Mouse (Mus musculus) liver, embryonic 12.5 days (tissue): ENCODE results near the gene Zdhhc19. TPM values are rescaled to one million over a fixed set of nuclear protein-coding genes. Genes with fewer than 3 reads are reported as not detected.

Source experiments
- ATAC-seq: fragments of 200-750 bp; cut with Nextera tagmentation; 2 replicates; pipeline ENCODE4 v1.8.0; 2017; ENCODE audit warnings: moderate number of reproducible peaks, mild to moderate bottlenecking, moderate library complexity
- H3K27ac ChIP-seq: fragments of 300-500 bp; sonication (generic); 2 replicates; pipeline ENCODE4 v1.5.1; 2016; ENCODE audit warnings: mild to moderate bottlenecking
- H3K27me3 ChIP-seq: fragments of 300-500 bp; sonication (generic); replicated peaks from 2 replicates; pipeline ENCODE4 v1.6.1; 2016; ENCODE audit warnings: mild to moderate bottlenecking, moderate library complexity
- H3K36me3 ChIP-seq: fragments of 300-500 bp; sonication (generic); 2 replicates; pipeline ENCODE4 v1.6.1; 2016; ENCODE audit warnings: mild to moderate bottlenecking, moderate library complexity
- H3K4me1 ChIP-seq: fragments of 300-500 bp; sonication (generic); 2 replicates; pipeline ENCODE4 v1.6.1; 2016
- H3K4me2 ChIP-seq: fragments of 300-500 bp; sonication (generic); 2 replicates; pipeline ENCODE4 v1.6.1; 2016; ENCODE audit warnings: mild to moderate bottlenecking, moderate library complexity
- H3K4me3 ChIP-seq: fragments of 300-500 bp; sonication (generic); 2 replicates; pipeline ENCODE4 v1.5.1; 2016; ENCODE audit warnings: mild to moderate bottlenecking, moderate library complexity
- H3K9ac ChIP-seq: fragments of 300-500 bp; sonication (generic); 2 replicates; pipeline ENCODE4 v1.6.1; 2016; ENCODE audit warnings: mild to moderate bottlenecking, moderate library complexity
- H3K9me3 ChIP-seq: fragments of 300-500 bp; sonication (generic); replicated peaks from 2 replicates; pipeline ENCODE4 v1.6.1; 2016; ENCODE audit warnings: mild to moderate bottlenecking, moderate library complexity
- WGBS: fragments of 180-500 bp; shearing (Covaris S2); methylation state at CpG from one replicate; pipeline ENCODE4 v1.1.7; 2016; ENCODE audit not compliant: insufficient replicate concordance; 5-methylcytosine and 5-hydroxymethylcytosine counted together
- polyA plus RNA-seq: library from polyadenylated mRNA; unstranded; fragments of >200 nt; fragmentation: Nextera tagmentation; extraction: Ambion mirVana; gene quantifications from 2 replicates; pipeline ENCODE4 v1.2.1, GENCODE M21; 2016

Gene Zdhhc19
- polyA plus RNA-seq, 1 experiment from 2014 or later: not detected

DNA sequence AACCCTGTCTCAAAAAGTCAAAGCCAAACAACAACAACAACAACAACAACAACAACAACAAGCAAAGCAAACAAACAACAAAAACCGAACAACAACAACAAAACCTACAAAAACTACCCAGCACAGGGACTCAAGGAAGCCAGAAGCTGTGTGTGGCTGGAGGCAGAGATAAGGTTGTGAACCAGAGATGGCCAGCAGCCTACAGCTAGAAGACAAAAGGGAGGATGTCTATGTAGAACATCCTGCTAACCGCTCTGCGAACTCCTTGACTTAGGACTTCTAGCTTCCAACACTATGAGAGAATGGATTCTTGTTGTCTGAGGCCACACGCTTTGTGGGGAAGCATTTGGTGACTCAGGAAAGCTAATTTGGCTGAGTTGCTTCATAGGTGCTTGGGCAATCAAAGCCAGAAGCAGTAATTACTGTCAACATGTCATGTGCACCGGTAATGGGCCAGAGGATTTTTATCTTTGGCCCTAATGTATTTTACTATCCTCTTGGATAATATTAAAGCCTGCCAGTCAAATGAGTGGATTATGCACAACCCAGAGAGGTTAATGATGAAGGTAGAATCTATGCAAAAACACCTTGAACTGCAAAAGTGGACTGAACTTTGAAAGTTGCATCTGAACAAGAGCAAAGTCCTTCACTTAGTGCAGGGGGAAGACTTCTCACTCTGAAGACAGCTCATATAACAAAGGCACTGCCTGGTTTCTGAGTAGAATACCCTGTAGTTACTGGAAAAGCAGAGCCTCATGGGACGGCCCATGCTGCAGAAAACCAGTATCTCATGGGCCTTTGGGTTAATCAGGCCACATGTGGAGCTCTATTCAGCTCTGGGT is 45.5 kb downstream of the Zdhhc19 start:
- no peaks in the 10 kb centered on the region; the same call in 1 of the 2 replicates for H3K9me3 ChIP-seq
- H3K36me3 ChIP-seq: no peaks in the 10 kb centered on the region
- H3K27me3 ChIP-seq: 0 out of 2 replicates have a peak, but pooled peaks cover 6% of the 10 kb centered on the region
- peak overlapping the region; percentile 54 for H3K9ac ChIP-seq
- no peak overlapping the region for H3K4me3 ChIP-seq
- H3K27ac ChIP-seq: peak overlapping the region; percentile 84
- H3K4me2 ChIP-seq: no peak overlapping the region
- WGBS: 46% methylated on average over 6 of the region's 6 CpGs
- H3K4me1 ChIP-seq: peaks cover 68% of the 10 kb centered on the region
- peak; percentile 77 for ATAC-seq

DNA sequence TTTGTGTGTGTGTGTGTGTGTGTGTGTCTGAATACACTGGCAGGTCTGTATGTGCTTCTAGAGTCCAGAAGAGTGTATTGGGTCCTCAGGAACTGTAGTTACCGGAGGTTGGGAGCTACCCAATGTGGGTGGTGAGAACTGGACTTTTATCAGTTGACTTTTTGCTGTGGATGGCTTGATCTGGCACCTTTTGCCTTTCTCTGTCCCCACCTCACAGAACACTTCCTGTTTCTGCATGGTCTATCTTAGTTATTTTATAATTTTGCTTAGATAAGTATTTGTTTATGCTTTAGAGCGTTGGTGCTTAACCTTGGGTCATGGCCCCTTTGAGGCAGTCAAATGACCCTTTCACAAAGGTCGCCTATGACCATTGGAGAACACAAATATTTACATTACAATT is 47.4 kb downstream of the Zdhhc19 start:
- H3K4me2 ChIP-seq: no peak overlapping the region
- no peaks in the 10 kb centered on the region; the same call in 1 of the 2 replicates for H3K9me3 ChIP-seq
- no peaks in the 10 kb centered on the region for H3K36me3 ChIP-seq
- 0 out of 2 replicates have a peak, but pooled peaks cover 8% of the 10 kb centered on the region for H3K27me3 ChIP-seq
- no peak overlapping the region for H3K4me3 ChIP-seq
- 66% methylated on average over 3 of the region's 3 CpGs for WGBS
- H3K9ac ChIP-seq: no peak overlapping the region
- no peak for ATAC-seq
- H3K27ac ChIP-seq: no peak overlapping the region
- H3K4me1 ChIP-seq: peaks cover 67% of the 10 kb centered on the region

DNA sequence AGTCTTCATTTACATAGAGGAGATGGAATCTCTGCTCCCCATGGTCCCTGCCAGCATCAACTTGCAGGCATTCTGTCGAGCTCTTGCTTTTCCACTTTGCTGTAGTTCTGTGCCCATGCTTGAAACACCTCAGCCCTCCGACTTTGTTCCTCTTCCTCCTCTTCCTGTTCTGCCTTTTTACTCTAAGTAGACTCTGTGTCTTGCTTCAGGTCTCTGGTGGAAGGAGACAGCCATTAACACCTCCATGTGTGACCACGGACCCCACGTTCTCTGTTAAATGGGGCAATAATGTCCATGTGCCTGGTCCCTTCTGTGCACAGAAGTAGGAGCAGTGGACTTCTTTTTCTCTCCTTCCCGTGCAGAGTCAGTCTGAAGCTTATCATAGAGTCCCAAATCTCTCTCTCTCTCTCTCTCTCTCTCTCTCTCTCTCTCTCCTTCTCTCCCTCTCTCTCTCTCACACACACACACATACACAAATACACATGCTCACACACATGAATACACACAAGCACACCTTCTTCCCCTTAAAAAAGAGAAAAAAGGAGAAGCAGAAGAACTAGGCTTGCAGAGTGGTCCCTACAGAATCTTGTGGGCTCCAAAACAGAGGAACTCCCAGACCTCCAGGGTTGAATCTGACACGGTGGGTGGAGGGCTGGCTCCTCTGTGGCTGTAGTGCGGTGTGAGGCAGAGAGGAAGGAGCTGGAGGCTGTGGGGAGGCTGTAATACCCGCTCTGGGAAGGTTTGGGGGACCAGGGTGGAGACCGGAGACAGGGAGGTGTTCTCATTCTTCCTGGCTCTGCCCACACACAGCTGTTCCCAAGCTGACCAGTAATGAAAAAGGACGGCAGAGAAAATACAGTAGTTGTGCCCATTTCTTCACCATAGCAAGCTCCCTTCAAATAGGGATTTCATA is 51.3 kb downstream of the Zdhhc19 start:
- Histone ChIP-seq H3K9ac (peak overlapping the region; percentile 52), H3K4me1 (peaks cover 42% of the 10 kb centered on the region), H3K4me2 (peak overlapping the region; percentile 42), H3K27me3 (0 out of 2 replicates have a peak, but pooled peaks cover 8% of the 10 kb centered on the region), H3K9me3 (peaks cover 2% of the 10 kb centered on the region; the same call in 1 of the 2 replicates), H3K27ac (peak overlapping the region; percentile 68), H3K4me3 (no peak overlapping the region), H3K36me3 (no peaks in the 10 kb centered on the region)
- ATAC-seq: peak; percentile 50; the same call in 1 of the 2 replicates
- 20% methylated on average over 10 of the region's 10 CpGs for WGBS

DNA sequence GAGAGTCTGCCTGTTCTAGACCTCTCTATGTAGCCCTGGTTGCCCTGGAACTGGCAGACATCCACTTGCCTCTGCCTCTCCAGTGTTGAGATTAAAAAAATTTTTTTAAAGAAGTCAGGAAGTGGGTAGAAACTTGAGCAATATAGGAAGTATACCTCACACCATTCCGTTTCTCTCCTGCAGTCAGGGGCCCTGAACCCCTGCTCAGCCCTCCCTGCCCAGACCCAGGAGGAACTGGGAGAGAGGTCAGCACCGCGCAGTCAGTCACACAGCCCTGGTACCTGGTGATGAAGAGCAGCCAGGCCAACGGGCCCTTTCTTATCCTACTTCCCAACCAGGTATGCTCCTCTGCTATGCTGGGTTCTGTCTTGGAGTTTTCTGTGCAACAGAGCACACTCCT is 54.0 kb downstream of the Zdhhc19 start:
- H3K27ac ChIP-seq: peak overlapping the region; percentile 33; the same call in 1 of the 2 replicates
- no peak overlapping the region for H3K4me2 ChIP-seq
- H3K4me1 ChIP-seq: peaks cover 31% of the 10 kb centered on the region
- no peak overlapping the region for H3K4me3 ChIP-seq
- 32% methylated on average over 4 of the region's 4 CpGs for WGBS
- no peaks in the 10 kb centered on the region for H3K36me3 ChIP-seq
- H3K9me3 ChIP-seq: 0 out of 2 replicates have a peak, but pooled peaks cover 2% of the 10 kb centered on the region
- H3K9ac ChIP-seq: no peak overlapping the region
- 0 out of 2 replicates have a peak, but pooled peaks cover 8% of the 10 kb centered on the region for H3K27me3 ChIP-seq
- no peak for ATAC-seq

DNA sequence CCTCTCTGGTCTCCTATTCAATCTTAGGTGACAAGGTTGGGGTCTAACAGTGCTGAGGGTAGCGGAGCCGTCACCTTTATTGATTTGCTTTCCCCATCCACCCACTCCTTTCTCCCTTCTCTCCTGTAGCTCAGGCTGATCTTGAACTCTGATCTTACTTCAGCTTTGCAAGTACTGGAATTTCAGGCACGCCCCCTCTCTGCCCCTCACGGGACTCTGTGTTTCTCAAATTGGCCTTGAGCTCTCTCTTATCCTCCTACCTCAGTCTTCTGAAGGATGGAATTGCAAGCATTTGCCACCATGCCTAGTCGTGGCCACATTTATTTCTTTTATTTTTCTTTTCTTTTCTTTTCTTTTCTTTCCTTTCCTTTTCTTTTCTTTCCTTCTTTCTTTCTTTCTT is 54.4 kb downstream of the Zdhhc19 start:
- Histone ChIP-seq H3K4me2 (no peak overlapping the region), H3K4me3 (no peak overlapping the region), H3K9me3 (0 out of 2 replicates have a peak, but pooled peaks cover 2% of the 10 kb centered on the region), H3K27me3 (peaks cover 9% of the 10 kb centered on the region; the same call in 1 of the 2 replicates), H3K36me3 (no peaks in the 10 kb centered on the region), H3K9ac (no peak overlapping the region), H3K4me1 (peaks cover 31% of the 10 kb centered on the region), H3K27ac (peak overlapping the region; percentile 33; the same call in 1 of the 2 replicates)
- WGBS: 71% methylated on average over 5 of the region's 5 CpGs
- ATAC-seq: no peak

DNA sequence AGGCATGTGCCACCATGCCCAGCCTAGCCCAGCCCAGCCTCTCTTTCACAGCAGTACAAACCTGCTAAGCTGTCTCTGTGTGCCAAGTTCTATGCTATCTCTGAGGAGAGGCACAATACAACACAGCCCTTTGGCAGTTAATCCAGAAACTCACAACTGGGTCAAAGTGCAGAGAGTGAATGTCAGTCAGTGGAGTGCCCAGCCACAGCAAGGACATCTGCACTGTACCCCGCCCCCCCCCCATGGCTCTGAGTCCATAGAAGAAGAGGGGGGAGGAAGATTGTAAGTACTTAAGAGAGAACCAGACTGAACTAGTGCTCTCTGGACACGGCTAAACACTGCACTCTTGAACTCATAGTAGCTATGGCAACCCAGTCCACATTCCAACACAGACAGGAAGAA is 55.3 kb downstream of the Zdhhc19 start:
- 0 out of 2 replicates have a peak, but pooled peaks cover 2% of the 10 kb centered on the region for H3K9me3 ChIP-seq
- H3K36me3 ChIP-seq: no peaks in the 10 kb centered on the region
- H3K9ac ChIP-seq: no peak overlapping the region
- WGBS: 52% methylated on average over 2 of the region's 2 CpGs
- no peak overlapping the region for H3K4me3 ChIP-seq
- no peak overlapping the region for H3K4me2 ChIP-seq
- 0 out of 2 replicates have a peak overlapping the region, but pooled peaks have one; percentile 27 for H3K27ac ChIP-seq
- ATAC-seq: no peak
- peaks cover 31% of the 10 kb centered on the region for H3K4me1 ChIP-seq
- H3K27me3 ChIP-seq: peaks cover 14% of the 10 kb centered on the region

DNA sequence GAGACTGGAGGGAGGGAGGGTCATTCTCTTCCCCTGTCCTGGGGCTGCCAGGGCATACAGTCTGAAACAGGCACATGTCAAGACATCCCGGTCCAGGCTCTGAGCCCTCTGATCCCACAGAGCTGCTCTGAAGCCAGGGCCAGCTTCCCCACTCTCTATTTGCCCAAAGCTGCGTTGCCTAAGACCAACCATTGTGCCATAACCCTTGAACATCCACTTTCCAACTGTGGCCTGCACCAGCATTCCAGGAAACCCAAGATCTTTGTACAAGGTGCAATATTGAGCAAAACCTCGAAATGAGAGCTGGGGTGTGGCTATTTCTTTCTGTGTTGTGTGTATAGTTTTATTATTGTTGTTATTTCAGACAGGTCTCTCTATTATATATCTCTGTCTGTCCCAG is 59.5 kb downstream of the Zdhhc19 start:
- Histone ChIP-seq H3K4me3 (no peak overlapping the region), H3K9me3 (no peaks in the 10 kb centered on the region), H3K9ac (no peak overlapping the region), H3K27me3 (peaks cover 12% of the 10 kb centered on the region), H3K27ac (no peak overlapping the region), H3K36me3 (no peaks in the 10 kb centered on the region), H3K4me1 (peaks cover 11% of the 10 kb centered on the region), H3K4me2 (no peak overlapping the region)
- ATAC-seq: no peak
- WGBS: 58% methylated on average over 3 of the region's 3 CpGs

DNA sequence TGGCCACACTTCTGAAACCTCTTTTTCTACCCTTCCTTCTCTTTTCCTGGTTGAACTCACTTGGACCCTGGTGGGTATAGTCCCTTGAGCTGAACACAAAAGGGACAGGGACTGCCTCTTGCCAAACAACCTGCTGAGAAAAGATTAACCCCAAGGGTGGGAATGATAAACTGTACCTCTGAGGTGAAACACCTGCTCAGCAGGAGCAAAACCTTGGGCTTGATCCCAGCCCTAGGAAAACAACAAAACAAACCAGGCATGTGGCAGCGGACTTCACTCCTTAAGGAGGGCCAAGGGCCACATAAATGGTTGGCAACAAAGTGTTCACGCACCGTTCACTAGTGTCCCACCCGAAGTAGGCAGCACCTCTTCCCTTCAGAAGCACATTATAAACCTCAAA is 63.4 kb downstream of the Zdhhc19 start:
- Histone ChIP-seq H3K27ac (no peak overlapping the region), H3K4me2 (no peak overlapping the region), H3K27me3 (peaks cover 12% of the 10 kb centered on the region), H3K9me3 (no peaks in the 10 kb centered on the region), H3K36me3 (no peaks in the 10 kb centered on the region), H3K9ac (no peak overlapping the region), H3K4me3 (no peak overlapping the region), H3K4me1 (peaks cover 20% of the 10 kb centered on the region)
- ATAC-seq: no peak
- WGBS: 60% methylated on average over 4 of the region's 4 CpGs

DNA sequence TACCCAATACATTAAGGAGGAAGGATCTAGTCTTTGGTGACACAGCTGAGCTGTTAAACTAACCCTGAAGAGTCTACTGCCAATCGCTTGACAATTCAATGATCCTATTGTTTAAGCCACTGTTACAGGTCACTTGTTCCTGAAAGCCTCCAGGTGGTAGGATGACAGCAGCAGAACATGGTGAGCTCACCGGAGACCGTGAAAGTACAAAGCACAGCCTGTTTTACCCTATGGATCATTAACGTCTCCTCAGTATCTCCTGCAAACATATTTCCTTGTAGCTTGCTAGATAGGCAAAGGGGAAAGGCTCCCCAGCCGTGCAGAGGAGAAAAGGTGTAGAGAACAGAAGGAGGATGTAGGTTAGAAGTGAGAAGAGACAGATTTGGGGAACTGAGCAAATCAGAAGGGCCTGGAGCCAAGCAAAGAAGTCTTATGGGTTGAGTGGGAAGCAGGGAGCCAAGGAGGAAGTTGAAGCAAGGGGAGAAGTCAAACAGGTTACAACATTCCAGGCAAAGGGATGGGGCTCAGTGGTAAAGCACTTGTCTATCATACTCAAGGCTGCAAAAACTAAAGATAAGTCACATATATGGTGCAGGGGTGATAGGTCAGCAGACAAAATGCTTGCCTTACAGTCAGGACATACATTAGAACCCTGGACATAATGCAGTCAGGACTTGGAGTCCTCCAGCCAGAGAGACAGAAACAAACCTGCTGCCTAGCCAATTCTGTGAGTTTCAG is 67.2 kb downstream of the Zdhhc19 start:
- no peaks in the 10 kb centered on the region for H3K9me3 ChIP-seq
- no peak overlapping the region for H3K4me3 ChIP-seq
- peak; percentile 54 for ATAC-seq
- no peaks in the 10 kb centered on the region for H3K36me3 ChIP-seq
- no peaks in the 10 kb centered on the region; the same call in 1 of the 2 replicates for H3K27me3 ChIP-seq
- 45% methylated on average over 5 of the region's 5 CpGs for WGBS
- no peak overlapping the region for H3K4me2 ChIP-seq
- peak overlapping the region; percentile 45; the same call in 1 of the 2 replicates for H3K27ac ChIP-seq
- peaks cover 24% of the 10 kb centered on the region for H3K4me1 ChIP-seq
- H3K9ac ChIP-seq: no peak overlapping the region

DNA sequence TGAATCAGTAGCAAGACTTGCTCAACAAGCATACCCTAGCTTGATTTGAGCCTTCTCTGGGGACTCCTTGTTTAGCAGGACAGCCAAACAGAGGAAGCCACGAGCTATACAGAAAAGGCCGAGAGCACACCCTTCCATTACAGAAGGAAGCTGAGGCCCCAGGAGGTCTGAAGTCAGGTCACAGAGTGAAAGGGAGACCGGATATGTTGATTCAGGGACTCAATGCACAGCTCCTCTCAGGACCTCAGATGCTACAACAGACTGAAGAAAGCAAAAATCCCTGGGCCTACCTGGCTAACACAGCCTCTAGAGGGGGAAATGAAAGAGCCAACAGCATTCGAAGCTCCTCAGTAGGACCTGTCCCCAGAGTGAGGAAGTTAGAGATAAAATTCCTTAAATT is 71.2 kb downstream of the Zdhhc19 start:
- no peak overlapping the region for H3K4me2 ChIP-seq
- no peaks in the 10 kb centered on the region for H3K36me3 ChIP-seq
- H3K27me3 ChIP-seq: 0 out of 2 replicates have a peak, but pooled peaks cover 3% of the 10 kb centered on the region
- no peak overlapping the region for H3K4me3 ChIP-seq
- 0 out of 2 replicates have a peak overlapping the region, but pooled peaks have one; percentile 51 for H3K27ac ChIP-seq
- no peak overlapping the region for H3K9ac ChIP-seq
- no peaks in the 10 kb centered on the region for H3K9me3 ChIP-seq
- 48% methylated on average over 4 of the region's 4 CpGs for whole genome bisulfite sequencing
- peaks cover 25% of the 10 kb centered on the region for H3K4me1 ChIP-seq
- ATAC-seq: no peak

DNA sequence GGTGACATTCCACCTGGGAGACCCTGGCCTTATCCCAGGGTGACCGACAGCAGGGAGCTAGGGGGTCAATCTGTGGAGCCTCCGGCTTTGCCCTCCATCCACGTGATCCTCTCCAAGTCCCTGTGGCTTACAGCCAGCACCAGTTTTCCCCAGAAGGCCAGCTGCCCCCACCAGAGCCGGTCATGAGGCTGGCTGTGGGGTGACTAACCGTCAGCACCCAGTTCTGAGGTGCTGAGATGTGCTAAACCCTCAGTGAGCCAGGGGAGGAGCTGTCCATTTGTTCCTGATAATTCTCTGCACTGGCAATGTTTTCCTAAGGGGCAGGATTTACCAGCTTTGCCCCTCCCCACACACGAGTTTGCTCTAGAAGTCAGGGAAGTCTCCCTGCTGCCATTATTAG is 72.3 kb downstream of the Zdhhc19 start:
- WGBS: 52% methylated on average over 6 of the region's 6 CpGs
- 0 out of 2 replicates have a peak, but pooled peaks cover 3% of the 10 kb centered on the region for H3K27me3 ChIP-seq
- ATAC-seq: no peak
- H3K9ac ChIP-seq: no peak overlapping the region
- no peak overlapping the region for H3K27ac ChIP-seq
- no peaks in the 10 kb centered on the region for H3K36me3 ChIP-seq
- H3K4me1 ChIP-seq: peaks cover 15% of the 10 kb centered on the region
- no peak overlapping the region for H3K4me2 ChIP-seq
- H3K9me3 ChIP-seq: no peaks in the 10 kb centered on the region
- H3K4me3 ChIP-seq: no peak overlapping the region
